Mouse (Mus musculus) right cerebral cortex, postnatal 36 days (tissue): Measurements from ENCODE around the gene Ints2.
"Not testable (repeated sequence)": the region's sequence is repeated elsewhere in the genome, so short reads cannot be mapped to it uniquely, and the experiment has no call there.

Source experiments
- DNase-seq, 2 experiments: peaks; one replicate each; pipeline ENCODE4 v3.0.0; 2022; ENCODE audit warnings: low spot score in 2 of 2, mixed read lengths in 1 of 2

Gene Ints2

GRCm38 (mm10) chr11:86257460-86258076 is at the start of gene Ints2:
Gene Ints2, minus strand, starts transcription at chr11:86257575.
- DNase-seq, result peak; percentile 92

- not testable (repeated sequence) for DNase-seq
Measured at GRCm38 (mm10) chr11:86292201-86292600, 34.8 kb upstream of the Ints2 start.

- DNase-seq, result no peak
Measured at GRCm38 (mm10) chr11:86291714-86292113, 34.3 kb upstream of the Ints2 start.

- DNase-seq, result no peak
Measured at GRCm38 (mm10) chr11:86285729-86286128, 28.4 kb upstream of the Ints2 start.

GRCm38 (mm10) chr11:86278442-86279102 is 21.2 kb upstream of the Ints2 start:
- DNase-seq, result no peak

- peak; percentile 18 to 23 for DNase-seq
Measured at GRCm38 (mm10) chr11:86257054-86257453, 321 bp downstream of the Ints2 start.

GRCm38 (mm10) chr11:86253342-86253741 is 4.0 kb downstream of the Ints2 start:
- no peak for DNase-seq

GRCm38 (mm10) chr11:86232446-86232845 is 24.9 kb downstream of the Ints2 start:
- no peak for DNase-seq

GRCm38 (mm10) chr11:86231781-86232350 is 25.5 kb downstream of the Ints2 start:
- DNase-seq, result no peak

GRCm38 (mm10) chr11:86226646-86227180 is 30.7 kb downstream of the Ints2 start:
- no peak for DNase-seq

- no peak for DNase-seq
Measured at GRCm38 (mm10) chr11:86225761-86226160, 31.6 kb downstream of the Ints2 start.

GRCm38 (mm10) chr11:86211803-86212202 is 45.6 kb downstream of the Ints2 start:
- DNase-seq, result no peak

- no peak for DNase-seq
Measured at GRCm38 (mm10) chr11:86209123-86209522, 48.3 kb downstream of the Ints2 start.

- no peak for DNase-seq
Measured at GRCm38 (mm10) chr11:86205876-86206275, 51.5 kb downstream of the Ints2 start.

- DNase-seq, result no peak
Measured at GRCm38 (mm10) chr11:86205031-86205430, 52.3 kb downstream of the Ints2 start.

GRCm38 (mm10) chr11:86201901-86202675 is 55.3 kb downstream of the Ints2 start:
- DNase-seq, result no peak

- DNase-seq, result peak; percentile 85 to 86
Measured at GRCm38 (mm10) chr11:86201037-86201786, 56.2 kb downstream of the Ints2 start, which contains the start of gene Brip1. Gene Brip1, minus strand, starts transcription at chr11:86201193.

- DNase-seq, result no peak
Measured at GRCm38 (mm10) chr11:86200460-86201021, 56.8 kb downstream of the Ints2 start.

GRCm38 (mm10) chr11:86199733-86200132 is 57.6 kb downstream of the Ints2 start:
- no peak for DNase-seq

- not testable (repeated sequence) for DNase-seq
Measured at GRCm38 (mm10) chr11:86185224-86185623, 72.2 kb downstream of the Ints2 start.

- DNase-seq, result no peak
Measured at GRCm38 (mm10) chr11:86175833-86176232, 81.5 kb downstream of the Ints2 start.
